Mouse (Mus musculus) gastrocnemius, postnatal 14 days (tissue): ENCODE measurements around the gene Gimap1. TPM values are rescaled to one million over a fixed set of nuclear protein-coding genes. Genes with fewer than 3 reads are reported as not detected.

Experiments used
- DNase-seq: peaks from one replicate; pipeline ENCODE4 v3.0.0; 2021; ENCODE audit warnings: mixed read lengths
- intact Hi-C: fragments of 180-260 bp; cut with DNase I; formaldehyde crosslinking; loops from one replicate; pipeline ENCODE4 v1.15.1; 2025; ENCODE audit warnings: low total_unique reads
- long read RNA-seq, 2 experiments: library from polyadenylated mRNA; stranded (forward); transcript quantifications; one replicate each; pipeline ENCODE4 v2.0.0; 2021
- total RNA-seq, 2 experiments: library from RNA; stranded (reverse); gene quantifications; 2 replicates each; pipeline ENCODE4 v1.2.3; 2021

Gene Gimap1
- total RNA-seq: 1 to 10 TPM; 5.7 to 6.4 TPM
- long read RNA-seq, experiment 1, partial matches to known transcripts: 0 of 5 reads
- long read RNA-seq, experiment 1, other reads (novel, unspliced or antisense): 0 of 5 reads
- long read RNA-seq, experiment 2, transcript Gimap1-201 (3 exons, 1,493 nt): major isoform, 15 of 19 reads
- long read RNA-seq, experiment 2, partial matches to known transcripts: 0 of 19 reads
- long read RNA-seq, experiment 2, other reads (novel, unspliced or antisense): 3 of 19 reads

DNA sequence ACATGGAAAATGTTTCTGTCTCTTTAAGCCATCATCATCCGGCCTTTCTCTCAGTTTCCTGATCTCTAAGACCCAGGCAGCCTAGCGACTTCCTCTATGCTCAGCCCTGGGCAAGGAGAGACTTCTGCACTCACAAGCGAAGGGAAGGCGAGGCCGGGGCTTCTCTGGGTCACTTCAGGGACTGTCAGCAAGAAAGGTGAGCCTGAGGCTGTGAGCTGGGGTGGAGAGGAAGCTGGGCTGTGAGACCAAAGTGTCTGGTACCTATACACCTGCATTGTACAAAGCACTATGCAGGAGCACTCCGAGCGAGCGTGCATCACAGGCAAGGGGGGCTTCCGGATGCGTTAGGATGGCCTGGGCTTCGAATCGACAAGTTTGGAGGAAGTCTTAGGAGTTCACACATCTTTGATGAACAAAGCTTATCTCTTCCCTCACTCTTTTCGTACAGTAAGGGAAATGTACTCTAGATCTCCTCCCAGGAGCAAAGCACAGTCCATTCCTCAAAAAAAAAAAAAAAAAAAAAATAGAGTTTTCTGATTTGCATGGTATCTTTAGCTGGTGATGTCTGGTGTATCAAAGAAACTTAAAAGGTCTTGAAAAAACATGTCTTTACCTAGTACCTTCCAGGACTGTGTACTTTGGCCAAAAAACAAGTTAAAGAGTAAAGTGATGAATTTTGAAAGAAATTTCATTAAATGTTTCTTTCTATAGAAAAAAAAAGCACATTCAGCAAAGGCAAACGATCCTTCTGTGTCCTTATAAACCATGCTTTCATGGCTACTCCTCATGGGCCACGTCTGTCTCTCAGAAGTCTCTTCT, at the start of gene Gimap1:
TSS of gene Gimap1 (plus strand) at position 94 of the 819 bp plus-strand sequence.
- DNase-seq: no peak

GRCm38 (mm10) chr6:48689320-48689719, 49.5 kb upstream of the Gimap1 start:
- intact Hi-C loops: no loop called here
- DNase-seq: no peak

More for the DNA sequence above, at the start of gene Gimap1:
- intact Hi-C loops: no loop called here

- intact Hi-C loops: no loop called here
- DNase-seq: no peak
Observed at GRCm38 (mm10) chr6:48692962-48693361, 45.9 kb upstream of the Gimap1 start.

GRCm38 (mm10) chr6:48696830-48697554, 41.9 kb upstream of the Gimap1 start:
- intact Hi-C loops: no loop called here
- no peak for DNase-seq

GRCm38 (mm10) chr6:48697555-48697930, 41.3 kb upstream of the Gimap1 start:
- intact Hi-C loops: no loop called here
- DNase-seq: no peak

GRCm38 (mm10) chr6:48698066-48698856, 40.6 kb upstream of the Gimap1 start:
- DNase-seq: no peak
- intact Hi-C loops: no loop called here

GRCm38 (mm10) chr6:48698888-48699287, 40.0 kb upstream of the Gimap1 start:
- no peak for DNase-seq
- intact Hi-C loops: no loop called here

DNA sequence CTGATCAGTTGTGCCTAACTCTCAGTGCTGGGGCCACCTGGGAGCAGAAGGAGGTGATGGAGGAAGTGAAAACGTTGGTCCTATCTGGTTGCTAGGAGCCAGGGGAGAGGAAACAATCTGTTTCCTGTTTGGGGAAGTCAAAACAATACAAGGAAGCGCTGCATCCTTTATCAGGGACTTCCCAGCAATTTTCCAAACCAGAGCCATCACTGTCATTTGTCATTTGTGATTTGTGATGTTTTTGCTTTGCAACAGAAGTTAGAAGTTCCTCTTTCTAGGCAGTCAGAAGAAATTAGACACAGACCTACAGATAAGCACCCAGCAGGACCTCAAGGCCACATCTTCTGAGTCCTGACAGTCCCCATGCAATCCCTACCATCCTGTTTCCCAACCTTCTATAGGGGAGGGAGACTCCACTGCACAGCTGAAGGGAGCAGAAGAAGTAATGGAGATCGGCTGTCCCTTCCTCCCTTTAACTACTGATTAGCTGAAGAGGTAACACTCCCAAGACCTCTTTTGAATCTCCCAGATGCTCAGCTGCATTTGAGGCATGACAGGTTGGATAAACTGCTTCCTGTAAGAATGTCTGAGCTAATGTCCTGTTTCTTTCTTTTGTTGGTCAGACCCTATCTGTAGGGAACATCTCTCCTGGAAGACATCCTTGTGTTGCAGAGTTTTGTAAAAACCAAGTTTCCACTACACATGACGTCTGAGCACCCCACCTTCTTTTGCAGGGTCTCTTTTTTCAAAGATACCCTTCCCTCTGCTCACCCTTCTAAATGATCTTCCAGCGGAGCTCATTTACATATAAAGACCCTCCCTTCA, 38.4 kb upstream of the Gimap1 start:
- intact Hi-C loops: no loop called here
- DNase-seq: no peak

GRCm38 (mm10) chr6:48702146-48702545, 36.7 kb upstream of the Gimap1 start:
- no peak for DNase-seq
- intact Hi-C loops: no loop called here

- intact Hi-C loops: no loop called here
- no peak for DNase-seq
Observed at GRCm38 (mm10) chr6:48702601-48703000, 36.3 kb upstream of the Gimap1 start.

- intact Hi-C loops: loop anchor here (2.0 kb wide), 1 partner anchor 53 kb away; no protein-coding TSS in a partner anchor
- no peak for DNase-seq
Observed at GRCm38 (mm10) chr6:48704146-48704545, 34.7 kb upstream of the Gimap1 start.

- intact Hi-C loops: no loop called here
- no peak for DNase-seq
Observed at GRCm38 (mm10) chr6:48706130-48706529, 32.7 kb upstream of the Gimap1 start.

DNA sequence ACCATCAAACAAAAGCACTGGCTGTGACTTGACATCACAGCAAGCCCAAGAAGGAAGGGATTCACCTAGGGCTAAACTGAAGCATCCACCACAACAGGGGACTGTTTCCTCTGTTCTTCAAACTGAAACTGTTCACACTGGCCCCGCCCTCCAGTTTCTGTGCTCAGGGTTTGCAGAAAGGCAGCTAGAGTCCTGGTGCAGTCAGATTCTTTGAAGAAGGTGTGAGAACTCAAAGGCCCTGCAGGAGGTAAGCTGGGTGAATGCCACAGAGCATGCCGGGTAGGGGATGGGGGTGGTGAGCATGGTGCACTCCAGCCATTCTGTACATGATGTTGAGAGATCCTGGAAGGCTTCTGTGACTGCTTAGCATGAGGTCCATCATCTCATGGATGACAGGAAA, 20.4 kb upstream of the Gimap1 start, which contains the start of the genes Gm28053 and Gimap7:
TSS of gene Gm28053 (plus strand) at position 153 of the 400 bp plus-strand sequence.
TSS of gene Gimap7 (plus strand) at position 167 of the 400 bp plus-strand sequence.
- intact Hi-C loops: no loop called here
- DNase-seq: no peak

GRCm38 (mm10) chr6:48720326-48720725, 18.5 kb upstream of the Gimap1 start:
- intact Hi-C loops: no loop called here
- DNase-seq: no peak

- intact Hi-C loops: no loop called here
- no peak for DNase-seq
Observed at GRCm38 (mm10) chr6:48723468-48723867, 15.4 kb upstream of the Gimap1 start.

DNA sequence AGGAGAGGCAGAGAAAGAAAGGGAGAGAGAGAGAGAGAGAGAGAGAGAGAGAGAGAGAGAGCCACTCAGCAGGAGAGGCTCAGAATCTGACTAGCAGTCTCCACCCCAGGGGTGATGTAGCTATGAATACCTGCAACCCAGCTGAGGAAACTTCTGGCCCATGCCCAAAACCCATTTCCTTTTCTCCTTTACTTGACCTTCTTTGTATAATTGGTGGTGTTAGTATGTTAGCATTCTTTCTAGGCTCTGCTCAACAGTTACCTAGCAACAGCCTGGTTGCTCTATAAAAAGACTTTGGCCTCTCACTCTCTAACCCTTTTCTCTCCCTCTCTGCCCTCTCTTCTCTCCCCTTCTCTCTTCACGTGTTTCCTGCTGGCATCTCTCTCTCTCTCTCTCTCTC, 13.4 kb upstream of the Gimap1 start:
- intact Hi-C loops: no loop called here
- DNase-seq: peak; percentile 25

GRCm38 (mm10) chr6:48727761-48728160, 11.1 kb upstream of the Gimap1 start:
- intact Hi-C loops: no loop called here
- DNase-seq: no peak

- intact Hi-C loops: no loop called here
- no peak for DNase-seq
Observed at GRCm38 (mm10) chr6:48732864-48733304, 6.0 kb upstream of the Gimap1 start.
